Comparison of ENCODE assay signal across 28 mouse cellular contexts in the genomic region with DNA sequence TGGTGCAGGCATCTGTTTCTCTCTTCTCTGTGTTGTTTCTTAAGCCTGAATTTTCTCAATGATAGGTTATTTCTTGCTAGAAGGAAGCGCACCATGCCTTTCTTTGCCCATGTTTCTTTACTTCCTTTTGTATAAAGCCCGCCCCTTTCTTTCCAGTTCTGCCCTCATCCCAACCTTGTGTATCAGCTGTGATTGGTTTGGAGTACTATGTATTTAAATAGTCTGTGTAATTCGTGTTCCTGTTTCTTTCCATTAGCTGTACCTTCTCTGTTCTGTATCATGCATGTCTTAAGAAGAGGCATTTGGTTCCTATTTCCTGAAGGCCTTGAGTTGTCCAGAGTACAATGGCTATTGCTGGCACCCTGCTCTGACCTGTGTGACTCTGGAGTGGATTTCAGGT.
DNase-seq lines count a peak whose midpoint lies in the region; ATAC-seq and TF ChIP-seq lines count a peak whose summit lies in the region.
"Had no signal": no experiment of that assay in that cellular context is flagged by ENCODE, and none has a peak within 500 bp of the region (broad histone marks: within the 10 kb centered on the region; RNA-seq: fewer than 3 reads in every experiment).

No protein-coding gene starts in this region.

- ATAC-seq in heart, embryonic 11.5 days (replicated peaks; ENCODE audit: insufficient number of reproducible peaks, low FRiP score, low TSS enrichment) = no peak
- ATAC-seq in lung, postnatal 0 days = no peak
- ATAC-seq in megakaryocyte, adult 5-6 weeks (ENCODE audit: poor library complexity, severe bottlenecking) = peak; percentile 78
- ATAC-seq: activated CD4-positive, CD25-positive, alpha-beta regulatory T cell, adult 4 months; forebrain, embryonic 13.5 days; forebrain, embryonic 16.5 days; hindbrain, postnatal 0 days had no signal

- no peak overlapping the region for H3K4me3 ChIP-seq in heart, embryonic 11.5 days (ENCODE audit: low read depth, low read length)
- H3K4me3 ChIP-seq in lung, postnatal 0 days (ENCODE audit: low read depth, low read length) = no peak overlapping the region
- H3K4me3 ChIP-seq in bone marrow macrophage, adult 2 months (ENCODE audit: insufficient read depth, low read length) = peak overlapping the region; percentile 5
- H3K4me3 ChIP-seq: embryonic facial prominence, embryonic 10.5 days; embryonic facial prominence, embryonic 13.5 days; erythroblast, embryonic 14.5 days; forebrain, embryonic 13.5 days; heart, embryonic 13.5 days had no signal

- WGBS in heart, embryonic 11.5 days (ENCODE audit: insufficient replicate concordance) = 74% methylated on average over 3 of the region's 3 CpGs
- WGBS in lung, postnatal 0 days = 80% methylated on average over 3 of the region's 3 CpGs

- H3K9me3 ChIP-seq in heart, embryonic 11.5 days (replicated peaks; ENCODE audit: control insufficient read depth, low read length) = no peaks in the 10 kb centered on the region
- H3K9me3 ChIP-seq in lung, postnatal 0 days (ENCODE audit: low read length) = no peaks in the 10 kb centered on the region
- H3K9me3 ChIP-seq: embryonic facial prominence, embryonic 10.5 days; embryonic facial prominence, embryonic 13.5 days; forebrain, embryonic 13.5 days; heart, embryonic 13.5 days had no signal

- H3K9ac ChIP-seq in heart, embryonic 11.5 days (ENCODE audit: low read depth, low read length) = no peak overlapping the region
- no peak overlapping the region for H3K9ac ChIP-seq in lung, postnatal 0 days (replicated peaks; ENCODE audit: low read depth)
- H3K9ac ChIP-seq: embryonic facial prominence, embryonic 13.5 days; forebrain, embryonic 13.5 days; heart, embryonic 13.5 days; hindbrain, embryonic 14.5 days had no signal

- H3K27ac ChIP-seq in heart, embryonic 11.5 days (ENCODE audit: low read depth, low read length) = no peak overlapping the region
- no peak overlapping the region for H3K27ac ChIP-seq in lung, postnatal 0 days (ENCODE audit: low read length)
- H3K27ac ChIP-seq in bone marrow macrophage, adult 2 months (ENCODE audit: insufficient read depth, low read depth, low read length) = peak overlapping the region; percentile 93
- H3K27ac ChIP-seq: embryonic facial prominence, embryonic 10.5 days; embryonic facial prominence, embryonic 13.5 days; forebrain, embryonic 13.5 days; heart, embryonic 13.5 days; hindbrain, embryonic 14.5 days; hindbrain, postnatal 0 days had no signal

- TF ChIP-seq EP300 in lung, postnatal 0 days (IDR thresholded peaks at IDR 0.05) = no peak

- peak; percentile 85 for DNase-seq in heart, adult 11 months
- DNase-seq in lung, postnatal 0 days (ENCODE audit: low spot score) = peak; percentile 20
- no peak for DNase-seq in lung, adult 18-20 months
- DNase-seq in layer of hippocampus, adult 18-20 months (ENCODE audit: low spot score in 2 of 2) = no peak
- no peak for DNase-seq in spleen, postnatal 10 days (ENCODE audit: low spot score in 2 of 2)
- DNase-seq: adrenal gland, postnatal 10 days; adrenal gland, postnatal 36 days; cerebellum, adult 11 months; cerebellum, adult 8-10 months; cerebellum, postnatal 10 days; cerebellum, postnatal 36 days; embryo, embryonic 11 days; gastrocnemius, postnatal 10 days; gastrocnemius, postnatal 36 days; heart, postnatal 14 days; heart, postnatal 4 days had no signal

- H3K4me1 ChIP-seq in heart, embryonic 11.5 days (ENCODE audit: control insufficient read depth, insufficient read depth, low read length) = no peaks in the 10 kb centered on the region
- no peaks in the 10 kb centered on the region for H3K4me1 ChIP-seq in lung, postnatal 0 days (ENCODE audit: insufficient read depth, low read depth, low read length)
- peaks cover 19% of the 10 kb centered on the region for H3K4me1 ChIP-seq in bone marrow macrophage, adult 2 months (ENCODE audit: control insufficient read depth, insufficient read depth, low read length)
- H3K4me1 ChIP-seq: embryonic facial prominence, embryonic 13.5 days; forebrain, embryonic 13.5 days; heart, embryonic 13.5 days had no signal

- H3K4me2 ChIP-seq in heart, embryonic 11.5 days = no peak overlapping the region
- no peak overlapping the region for H3K4me2 ChIP-seq in lung, postnatal 0 days (replicated peaks; ENCODE audit: low read depth, low read length)
- H3K4me2 ChIP-seq: embryonic facial prominence, embryonic 13.5 days; forebrain, embryonic 13.5 days; heart, embryonic 13.5 days; hindbrain, embryonic 14.5 days had no signal

- no peak for TF ChIP-seq POLR2A in bone marrow macrophage, adult 2 months (IDR thresholded peaks at IDR 0.05; ENCODE audit: borderline replicate concordance, low read depth, low read length)

- no peaks in the 10 kb centered on the region for H3K36me3 ChIP-seq in heart, embryonic 11.5 days (ENCODE audit: control insufficient read depth, insufficient read depth, low read length)
- no peaks in the 10 kb centered on the region for H3K36me3 ChIP-seq in lung, postnatal 0 days (ENCODE audit: insufficient read depth, low read length)
- H3K36me3 ChIP-seq: embryonic facial prominence, embryonic 10.5 days; embryonic facial prominence, embryonic 13.5 days; heart, embryonic 13.5 days had no signal

- H3K27me3 ChIP-seq in heart, embryonic 11.5 days (ENCODE audit: control insufficient read depth, insufficient read depth, low read length) = no peaks in the 10 kb centered on the region
- H3K27me3 ChIP-seq in lung, postnatal 0 days (replicated peaks; ENCODE audit: insufficient read depth, low read length) = no peaks in the 10 kb centered on the region
- H3K27me3 ChIP-seq: embryonic facial prominence, embryonic 13.5 days; forebrain, embryonic 13.5 days; heart, embryonic 13.5 days had no signal

- TF ChIP-seq CTCF in lung, postnatal 0 days (IDR thresholded peaks at IDR 0.05) = no peak
- no peak for TF ChIP-seq CTCF in bone marrow macrophage, adult 2 months (IDR thresholded peaks at IDR 0.05; ENCODE audit: low read depth, low read length)

Comparison
In these comparisons a context has a peak if more than half of its experiments do, and no peak if none do; other contexts are left out.
1. DNase-seq: peak in heart, adult 11 months (single experiment) and lung, postnatal 0 days (single experiment); none in lung, adult 18-20 months (0 of 2), layer of hippocampus, adult 18-20 months (0 of 2) and spleen, postnatal 10 days (0 of 2).